Mouse (Mus musculus) midbrain, embryonic 13.5 days (tissue): Measurements from ENCODE around the gene Gm10563. TPM values are rescaled to one million over a fixed set of nuclear protein-coding genes. Genes with fewer than 3 reads are reported as not detected.
A peak's percentile ranks its signal among the peaks of the same experiment; 100 is the strongest.

Source experiments
- ATAC-seq: fragments of 200-750 bp; cut with Nextera tagmentation; 2 replicates; pipeline ENCODE4 v1.8.0; 2017; ENCODE audit warnings: mild to moderate bottlenecking, moderate TSS enrichment, moderate library complexity
- H3K27ac ChIP-seq: fragments of 300-500 bp; sonication (generic); 2 replicates; pipeline ENCODE4 v1.5.1; 2015; ENCODE audit warnings: inconsistent platforms, mild to moderate bottlenecking, moderate library complexity
- H3K27me3 ChIP-seq: fragments of 300-500 bp; sonication (generic); 2 replicates; pipeline ENCODE4 v1.6.1; 2015; ENCODE audit warnings: mild to moderate bottlenecking, inconsistent platforms
- H3K36me3 ChIP-seq: fragments of 300-500 bp; sonication (generic); 2 replicates; pipeline ENCODE4 v1.6.1; 2015; ENCODE audit warnings: mild to moderate bottlenecking, inconsistent platforms
- H3K4me1 ChIP-seq: fragments of 300-500 bp; sonication (generic); replicated peaks from 2 replicates; pipeline ENCODE4 v1.6.1; 2015; ENCODE audit warnings: inconsistent platforms
- H3K4me2 ChIP-seq: fragments of 300-500 bp; sonication (generic); replicated peaks from 2 replicates; pipeline ENCODE4 v1.6.1; 2015; ENCODE audit warnings: moderate library complexity, mild to moderate bottlenecking, inconsistent platforms
- H3K4me3 ChIP-seq: fragments of 300-500 bp; sonication (generic); replicated peaks from 2 replicates; pipeline ENCODE4 v1.5.1; 2015; ENCODE audit warnings: mild to moderate bottlenecking, inconsistent platforms
- H3K9ac ChIP-seq: fragments of 300-500 bp; sonication (generic); replicated peaks from 2 replicates; pipeline ENCODE4 v1.6.1; 2015; ENCODE audit warnings: mild to moderate bottlenecking, inconsistent platforms
- H3K9me3 ChIP-seq: fragments of 300-500 bp; sonication (generic); 2 replicates; pipeline ENCODE4 v1.6.1; 2016; ENCODE audit warnings: mild to moderate bottlenecking, inconsistent platforms
- WGBS: fragments of 180-500 bp; shearing (Covaris S2); methylation state at CpG from one replicate; pipeline ENCODE4 v1.1.7; 2015; 5-methylcytosine and 5-hydroxymethylcytosine counted together
- polyA plus RNA-seq: library from polyadenylated mRNA; unstranded; fragments of >200 nt; fragmentation: Nextera tagmentation; extraction: Ambion mirVana; gene quantifications from 2 replicates; pipeline ENCODE4 v1.2.1, GENCODE M21; 2015

Gene Gm10563
- polyA plus RNA-seq, 1 experiment from 2014 or later: not detected

GRCm38 (mm10) chr4:155568632-155569370, 76.4 kb downstream of the Gm10563 start:
- 0 out of 2 replicates have a peak overlapping the region, but pooled peaks have one; percentile 0 for H3K9ac ChIP-seq
- no peak for ATAC-seq
- no peak overlapping the region for H3K4me2 ChIP-seq
- no peaks in the 10 kb centered on the region for H3K9me3 ChIP-seq
- 96% methylated on average over 7 of the region's 7 CpGs for WGBS
- no peak overlapping the region for H3K4me3 ChIP-seq
- H3K36me3 ChIP-seq: no peaks in the 10 kb centered on the region; the same call in 1 of the 2 replicates
- peaks cover 21% of the 10 kb centered on the region for H3K4me1 ChIP-seq
- H3K27me3 ChIP-seq: no peaks in the 10 kb centered on the region
- H3K27ac ChIP-seq: no peak overlapping the region

GRCm38 (mm10) chr4:155568170-155568569, 77.0 kb downstream of the Gm10563 start:
- Histone ChIP-seq H3K36me3 (no peaks in the 10 kb centered on the region; the same call in 1 of the 2 replicates), H3K27ac (no peak overlapping the region), H3K4me3 (no peak overlapping the region), H3K4me2 (no peak overlapping the region), H3K27me3 (no peaks in the 10 kb centered on the region), H3K4me1 (peaks cover 21% of the 10 kb centered on the region), H3K9me3 (no peaks in the 10 kb centered on the region), H3K9ac (no peak overlapping the region)
- no peak for ATAC-seq
- WGBS: 35% methylated on average over 2 of the region's 2 CpGs

GRCm38 (mm10) chr4:155566555-155566954, 78.7 kb downstream of the Gm10563 start:
- no peak overlapping the region for H3K27ac ChIP-seq
- no peaks in the 10 kb centered on the region for H3K27me3 ChIP-seq
- H3K9ac ChIP-seq: no peak overlapping the region
- no peaks in the 10 kb centered on the region for H3K9me3 ChIP-seq
- H3K36me3 ChIP-seq: no peaks in the 10 kb centered on the region; the same call in 1 of the 2 replicates
- no peak overlapping the region for H3K4me2 ChIP-seq
- H3K4me3 ChIP-seq: no peak overlapping the region
- H3K4me1 ChIP-seq: peaks cover 33% of the 10 kb centered on the region
- WGBS: 86% methylated on average over 8 of the region's 8 CpGs
- ATAC-seq: no peak

Other genes starting within 250 kb of the Gm10563 start
- 0.11 TPM in 1 of 2 replicates, not detected in the other for gene Gabrd, start 247.3 kb downstream of the Gm10563 start, polyA plus RNA-seq
- 3.8 and 4.2 TPM in 2 replicates for gene Cfap74, start 236.2 kb downstream of the Gm10563 start, polyA plus RNA-seq
- not detected in 2 replicates for gene Tmem52, start 176.3 kb downstream of the Gm10563 start, polyA plus RNA-seq
- gene Gnb1, start 154.0 kb downstream of the Gm10563 start, polyA plus RNA-seq: 1,008 and 1,072 TPM in 2 replicates
- gene Nadk, start 83.0 kb downstream of the Gm10563 start, polyA plus RNA-seq: 78.0 and 85.5 TPM in 2 replicates
- 15.9 and 16.5 TPM in 2 replicates for gene Slc35e2, start 44.0 kb downstream of the Gm10563 start, polyA plus RNA-seq
- gene Cdk11b, start 20.6 kb downstream of the Gm10563 start, polyA plus RNA-seq: 65.1 and 66.8 TPM in 2 replicates
- gene Mmp23, start 8.0 kb upstream of the Gm10563 start, polyA plus RNA-seq: 3.6 and 3.8 TPM in 2 replicates
- 32.6 and 41.9 TPM in 2 replicates for gene Mib2, start 23.8 kb upstream of the Gm10563 start, polyA plus RNA-seq
- 5.0 and 6.4 TPM in 2 replicates for gene Fndc10, start 48.9 kb upstream of the Gm10563 start, polyA plus RNA-seq
- 155 and 159 TPM in 2 replicates for gene Ssu72, start 59.4 kb upstream of the Gm10563 start, polyA plus RNA-seq
- gene Tmem240, start 89.4 kb upstream of the Gm10563 start, polyA plus RNA-seq: 8.6 and 10.1 TPM in 2 replicates
- 82.1 and 84.8 TPM in 2 replicates for gene Atad3a, start 115.7 kb upstream of the Gm10563 start, polyA plus RNA-seq
- 18.7 and 20.9 TPM in 2 replicates for gene Vwa1, start 129.3 kb upstream of the Gm10563 start, polyA plus RNA-seq
- 0.40 and 0.58 TPM in 2 replicates for gene Tmem88b, start 140.5 kb upstream of the Gm10563 start, polyA plus RNA-seq
- gene Ankrd65, start 145.0 kb upstream of the Gm10563 start, polyA plus RNA-seq: not detected in 2 replicates
- gene Mrpl20, start 157.5 kb upstream of the Gm10563 start, polyA plus RNA-seq: 259 and 262 TPM in 2 replicates
- gene Ccnl2, start 167.1 kb upstream of the Gm10563 start, polyA plus RNA-seq: 182 and 189 TPM in 2 replicates
- gene Aurkaip1, start 185.9 kb upstream of the Gm10563 start, polyA plus RNA-seq: 140 and 146 TPM in 2 replicates
- gene Mxra8, start 194.3 kb upstream of the Gm10563 start, polyA plus RNA-seq: 17.9 and 22.2 TPM in 2 replicates
- gene Dvl1, start 202.0 kb upstream of the Gm10563 start, polyA plus RNA-seq: 8.1 and 8.4 TPM in 2 replicates
- gene Tas1r3, start 218.0 kb upstream of the Gm10563 start, polyA plus RNA-seq: 0.80 and 0.83 TPM in 2 replicates
- gene Cptp, start 224.0 kb upstream of the Gm10563 start, polyA plus RNA-seq: 22.1 and 24.5 TPM in 2 replicates
- 85.3 and 88.6 TPM in 2 replicates for gene Ints11, start 224.1 kb upstream of the Gm10563 start, polyA plus RNA-seq
- 52.5 and 52.6 TPM in 2 replicates for gene Pusl1, start 246.4 kb upstream of the Gm10563 start, polyA plus RNA-seq
- gene Acap3, start 246.4 kb upstream of the Gm10563 start, polyA plus RNA-seq: 66.0 and 73.5 TPM in 2 replicates